Mouse (Mus musculus) limb, embryonic 10.5 days (tissue): ENCODE measurements around the gene Irf6. TPM values are rescaled to one million over a fixed set of nuclear protein-coding genes. Genes with fewer than 3 reads are reported as not detected.

Experiments used
- DNase-seq: peaks from one replicate; pipeline ENCODE4 v3.0.0-alpha.2; 2017; ENCODE audit warnings: low spot score
- H3K27ac ChIP-seq: fragments of 300-500 bp; sonication (generic); 2 replicates; pipeline ENCODE4 v1.5.1; 2016; ENCODE audit warnings: mild to moderate bottlenecking
- H3K27me3 ChIP-seq: fragments of 300-500 bp; sonication (generic); 2 replicates; pipeline ENCODE4 v1.6.1; 2016; ENCODE audit warnings: low read depth, mild to moderate bottlenecking; ENCODE audit not compliant: poor library complexity, severe bottlenecking
- H3K36me3 ChIP-seq: fragments of 300-500 bp; sonication (generic); 2 replicates; pipeline ENCODE4 v1.6.1; 2016; ENCODE audit warnings: mild to moderate bottlenecking, moderate library complexity
- H3K4me1 ChIP-seq: fragments of 300-500 bp; sonication (generic); 2 replicates; pipeline ENCODE4 v1.6.1; 2016
- H3K4me3 ChIP-seq: fragments of 300-500 bp; sonication (generic); 2 replicates; pipeline ENCODE4 v1.5.1; 2016; ENCODE audit warnings: mild to moderate bottlenecking, moderate library complexity
- H3K9me3 ChIP-seq: fragments of 300-500 bp; sonication (generic); replicated peaks from 2 replicates; pipeline ENCODE4 v1.6.1; 2016; ENCODE audit warnings: mild to moderate bottlenecking
- WGBS: fragments of 180-500 bp; shearing (Covaris S2); methylation state at CpG from one replicate; pipeline ENCODE4 v1.1.7; 2016; 5-methylcytosine and 5-hydroxymethylcytosine counted together
- polyA plus RNA-seq: library from polyadenylated mRNA; unstranded; fragments of >200 nt; fragmentation: Nextera tagmentation; extraction: Ambion mirVana; gene quantifications from 2 replicates; pipeline ENCODE4 v1.2.1, GENCODE M21; 2016

Gene Irf6
- polyA plus RNA-seq, 1 experiment from 2014 or later, result 8.9 TPM

DNA sequence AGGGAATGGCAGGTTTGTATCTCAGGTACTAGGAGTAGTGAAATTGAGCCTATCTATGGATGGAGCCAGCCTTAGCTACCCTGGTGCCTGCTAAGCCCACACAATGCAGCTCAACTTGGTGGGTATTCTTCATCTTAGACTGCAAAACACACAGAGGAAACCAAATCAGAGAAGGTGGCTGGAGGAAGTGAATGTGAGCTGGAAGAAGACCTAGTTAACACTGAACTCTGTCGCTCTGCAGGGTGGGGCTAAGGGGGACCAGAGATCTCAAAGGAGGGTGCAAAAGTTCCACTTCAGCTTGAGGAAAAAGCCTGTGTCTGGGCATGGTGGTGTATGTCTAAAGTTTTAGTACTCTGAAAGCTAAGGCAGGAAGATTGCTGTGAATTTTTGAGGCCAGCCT, 6.7 kb downstream of the Irf6 start:
- WGBS, result 45% methylated on average over 1 of the region's 1 CpGs
- Histone ChIP-seq H3K27ac (no peak overlapping the region), H3K9me3 (no peaks in the 10 kb centered on the region), H3K4me1 (peaks cover 8% of the 10 kb centered on the region), H3K4me3 (no peak overlapping the region), H3K36me3 (no peaks in the 10 kb centered on the region), H3K27me3 (peaks cover 14% of the 10 kb centered on the region)
- no peak for DNase-seq

DNA sequence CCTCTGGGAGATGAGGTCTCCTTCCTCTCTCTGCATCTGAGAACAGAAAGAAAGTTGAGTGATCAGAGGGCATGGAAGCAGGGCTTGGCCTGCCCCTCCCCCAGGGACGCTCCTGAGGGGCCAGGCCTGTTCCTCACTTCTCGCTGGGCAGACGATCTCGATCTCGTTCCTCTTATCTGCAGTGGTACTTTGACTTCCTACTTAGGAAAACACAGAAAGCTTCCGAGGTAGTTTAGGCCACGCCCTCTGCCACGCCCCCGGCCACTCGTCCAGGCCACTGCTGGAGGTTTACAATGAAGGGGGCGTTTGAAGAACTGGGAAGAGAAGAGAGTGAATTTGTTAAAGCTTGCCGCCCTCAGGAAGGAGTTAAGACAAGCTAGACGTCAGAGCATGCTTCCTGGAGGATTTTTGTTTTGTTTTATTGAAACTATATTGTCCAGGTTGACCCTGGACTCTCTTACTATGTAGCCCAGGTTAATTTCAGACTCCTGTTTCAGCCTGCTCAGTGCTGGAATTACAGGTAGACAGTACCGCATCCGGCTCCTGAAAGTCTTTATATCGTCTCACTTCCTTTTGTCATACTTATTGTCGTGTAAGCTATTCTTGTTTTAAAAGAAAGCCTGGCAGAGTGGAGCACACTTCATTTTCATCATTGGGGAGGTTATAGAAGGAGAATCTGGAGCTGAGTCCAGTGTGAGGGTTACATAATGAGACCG, 7.6 kb downstream of the Irf6 start:
- H3K4me3 ChIP-seq, result peak overlapping the region; percentile 46

DNA sequence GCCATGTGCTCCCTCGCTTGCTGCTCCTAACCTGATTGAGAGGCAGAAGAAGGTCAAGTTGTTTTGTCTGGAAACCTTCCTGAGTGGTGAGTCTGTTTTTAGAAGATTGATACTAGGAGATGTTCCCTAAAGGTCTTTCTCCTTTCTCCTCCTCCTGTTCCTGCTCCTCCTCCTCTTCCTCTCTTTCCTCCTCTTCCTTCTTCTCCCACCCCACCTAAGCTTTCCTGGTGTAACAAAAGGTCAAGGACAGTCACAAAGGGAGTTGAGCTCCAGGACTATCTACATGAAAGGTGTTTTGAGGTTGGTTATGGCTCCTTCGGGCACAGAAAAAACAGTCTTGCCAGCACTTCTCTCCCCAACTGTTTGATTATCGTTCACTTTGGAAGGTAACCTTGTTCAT, 14.8 kb downstream of the Irf6 start, which contains the start of gene A130010J15Rik:
Gene A130010J15Rik, plus strand, starts transcription at position 301 of the 400 bp plus-strand sequence.
- Histone ChIP-seq H3K4me3 (no peak within 1 kb of the TSS), H3K9me3 (no peaks in the 10 kb centered on the region), H3K36me3 (no peaks in the 10 kb centered on the region), H3K27me3 (no peaks in the 10 kb centered on the region), H3K4me1 (peaks cover 7% of the 10 kb centered on the region), H3K27ac (no peak within 1 kb of the TSS)
- WGBS, result 89% methylated on average over 3 of the region's 3 CpGs
- DNase-seq, result no peak

More for the DNA sequence above, 7.6 kb downstream of the Irf6 start:
- DNase-seq, result peak; percentile 69
- Histone ChIP-seq H3K27ac (peak overlapping the region; percentile 39; the same call in 1 of the 2 replicates), H3K4me1 (peaks cover 8% of the 10 kb centered on the region), H3K27me3 (peaks cover 5% of the 10 kb centered on the region; the same call in 1 of the 2 replicates), H3K9me3 (no peaks in the 10 kb centered on the region), H3K36me3 (no peaks in the 10 kb centered on the region)
- WGBS, result 17% methylated on average over 18 of the region's 18 CpGs

DNA sequence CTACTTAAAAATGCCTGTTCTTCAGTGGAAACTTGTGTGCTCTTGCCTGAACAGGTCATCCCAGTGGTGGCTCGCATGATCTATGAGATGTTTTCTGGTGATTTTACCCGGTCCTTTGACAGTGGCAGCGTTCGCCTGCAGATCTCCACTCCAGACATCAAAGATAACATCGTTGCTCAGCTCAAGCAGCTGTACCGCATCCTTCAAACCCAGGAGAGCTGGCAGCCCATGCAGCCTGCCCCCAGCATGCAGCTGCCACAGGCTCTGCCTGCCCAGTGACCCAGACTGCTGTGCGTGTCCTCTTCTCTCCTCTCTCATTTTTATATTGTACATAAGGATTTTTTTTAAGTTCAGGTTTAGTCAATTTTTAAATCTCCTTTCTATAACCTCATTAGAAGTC, 16.3 kb downstream of the Irf6 start:
- Histone ChIP-seq H3K36me3 (no peaks in the 10 kb centered on the region), H3K9me3 (no peaks in the 10 kb centered on the region), H3K27ac (no peak overlapping the region), H3K27me3 (no peaks in the 10 kb centered on the region), H3K4me1 (peaks cover 17% of the 10 kb centered on the region), H3K4me3 (no peak overlapping the region)
- WGBS, result 87% methylated on average over 7 of the region's 7 CpGs
- no peak for DNase-seq

DNA sequence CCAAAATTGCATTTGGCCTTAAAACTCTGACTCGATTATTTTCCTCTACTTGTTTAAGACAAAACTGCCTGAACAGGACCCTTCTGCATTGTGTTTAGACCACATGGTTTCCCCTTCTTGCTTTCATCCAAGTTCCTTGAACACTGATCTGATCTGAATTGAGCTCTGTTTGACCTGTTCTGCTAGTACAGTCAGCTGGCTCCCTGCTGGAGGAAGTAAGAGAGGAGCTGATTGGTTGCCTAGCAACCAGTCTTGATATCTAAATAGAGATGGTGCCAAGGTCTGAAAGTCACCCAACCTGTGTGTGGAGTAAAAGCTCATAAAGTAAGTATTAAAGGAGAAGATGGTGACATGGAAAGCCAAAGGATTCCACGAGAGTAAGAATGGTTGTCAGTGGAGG, 16.9 kb downstream of the Irf6 start:
- DNase-seq, result no peak
- 90% methylated on average over 2 of the region's 2 CpGs for WGBS

DNA sequence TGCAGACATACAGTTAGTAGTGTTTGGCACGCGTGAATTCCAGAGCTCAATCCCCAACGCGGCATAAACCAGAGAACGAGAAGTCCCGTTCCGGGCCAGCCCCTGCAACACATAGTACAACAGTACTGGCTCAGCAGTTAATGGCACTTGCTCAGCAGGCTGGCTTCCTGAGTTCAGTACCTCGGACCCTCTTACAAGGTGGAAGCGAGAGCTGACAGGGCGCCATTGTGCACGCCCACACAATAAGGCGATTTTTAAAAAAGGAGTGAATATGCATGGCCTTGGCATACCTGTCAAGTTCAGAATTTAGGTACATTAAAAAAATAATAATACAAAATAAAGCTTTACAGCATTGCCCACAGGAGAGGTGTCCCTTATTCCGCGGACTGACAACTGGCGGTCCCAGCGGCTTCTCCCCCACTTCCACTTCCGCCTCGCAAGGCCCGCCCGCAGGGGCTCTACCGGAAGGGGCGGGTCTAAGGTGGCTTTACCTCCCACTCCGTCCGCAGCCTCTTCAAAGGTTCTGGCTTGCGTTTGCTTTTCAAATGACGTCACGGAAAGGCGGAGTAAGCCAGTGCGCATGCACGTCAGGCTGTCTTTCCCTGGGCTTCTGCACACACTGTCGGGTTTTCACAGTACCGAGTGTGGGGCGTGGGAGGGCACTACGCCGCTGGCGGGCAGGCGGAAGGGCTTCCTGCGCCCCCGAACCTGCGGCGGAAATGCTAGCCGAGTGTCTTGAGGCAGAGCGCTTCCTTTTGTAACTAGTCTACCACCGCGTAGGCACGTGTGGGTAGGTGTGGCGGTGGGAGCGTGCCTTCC, 20.3 kb downstream of the Irf6 start:
- peak overlapping the region; percentile 91 for H3K27ac ChIP-seq
- 1% methylated on average over 48 of the region's 48 CpGs for WGBS

More for the DNA sequence above, 16.9 kb downstream of the Irf6 start:
- Histone ChIP-seq H3K36me3 (no peaks in the 10 kb centered on the region), H3K4me1 (peaks cover 23% of the 10 kb centered on the region), H3K27me3 (no peaks in the 10 kb centered on the region), H3K9me3 (no peaks in the 10 kb centered on the region), H3K4me3 (no peak overlapping the region), H3K27ac (no peak overlapping the region)

DNA sequence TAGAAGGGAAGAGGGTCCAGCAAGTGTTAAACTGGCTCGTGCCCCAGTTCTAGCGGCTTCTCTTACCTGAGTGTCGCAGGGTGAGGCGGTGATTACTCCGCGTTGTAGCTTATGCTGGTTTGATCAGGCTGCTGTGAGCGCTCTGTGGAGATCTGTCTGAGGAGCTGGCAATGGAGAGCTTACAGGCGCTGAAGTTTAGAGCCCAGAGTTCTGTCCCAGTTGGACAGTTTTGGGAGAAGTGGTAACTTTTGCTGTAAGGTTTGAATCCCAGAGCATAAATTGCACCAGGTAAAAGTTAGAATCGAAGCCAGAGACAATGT, 20.9 kb downstream of the Irf6 start:
- H3K36me3 ChIP-seq, result no peaks in the 10 kb centered on the region
- no peaks in the 10 kb centered on the region for H3K27me3 ChIP-seq
- peak overlapping the region; percentile 91 for H3K27ac ChIP-seq
- 20% methylated on average over 9 of the region's 9 CpGs for WGBS
- peaks cover 23% of the 10 kb centered on the region for H3K4me1 ChIP-seq
- no peaks in the 10 kb centered on the region for H3K9me3 ChIP-seq
- DNase-seq, result no peak
- peak overlapping the region; percentile 74 for H3K4me3 ChIP-seq

More for the DNA sequence above, 20.3 kb downstream of the Irf6 start:
- Histone ChIP-seq H3K4me1 (peaks cover 23% of the 10 kb centered on the region), H3K36me3 (no peaks in the 10 kb centered on the region), H3K27me3 (no peaks in the 10 kb centered on the region), H3K4me3 (peak overlapping the region; percentile 74), H3K9me3 (no peaks in the 10 kb centered on the region)
- DNase-seq, result peak; percentile 97

DNA sequence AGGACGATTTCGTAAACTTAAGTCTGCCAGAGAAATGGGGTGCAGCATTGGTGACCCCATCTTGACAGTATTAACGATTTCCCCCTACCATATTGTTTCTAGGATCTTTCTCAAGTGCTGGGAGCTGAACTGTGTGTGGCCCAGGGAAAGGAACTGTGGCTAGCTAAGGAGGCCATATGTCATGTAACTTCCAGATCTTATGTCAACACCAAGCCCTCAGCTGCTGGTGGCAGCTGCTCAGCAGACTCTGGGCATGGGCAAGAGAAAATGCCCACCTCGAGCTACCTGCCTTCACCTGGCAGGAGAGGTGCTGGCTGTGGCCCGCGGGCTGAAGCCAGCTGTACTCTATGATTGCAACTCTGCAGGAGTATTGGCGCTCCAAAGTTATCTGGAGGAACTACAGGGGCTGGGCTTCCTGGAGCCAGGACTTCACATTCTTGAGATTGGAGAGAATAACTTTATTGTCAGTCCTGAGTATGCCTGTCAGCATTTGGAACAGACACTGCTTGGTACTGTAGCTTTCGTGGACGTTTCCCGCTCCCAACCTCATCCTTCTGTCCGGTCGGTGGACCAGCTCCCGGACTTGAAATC, 21.3 kb downstream of the Irf6 start:
- WGBS, result 90% methylated on average over 13 of the region's 13 CpGs

DNA sequence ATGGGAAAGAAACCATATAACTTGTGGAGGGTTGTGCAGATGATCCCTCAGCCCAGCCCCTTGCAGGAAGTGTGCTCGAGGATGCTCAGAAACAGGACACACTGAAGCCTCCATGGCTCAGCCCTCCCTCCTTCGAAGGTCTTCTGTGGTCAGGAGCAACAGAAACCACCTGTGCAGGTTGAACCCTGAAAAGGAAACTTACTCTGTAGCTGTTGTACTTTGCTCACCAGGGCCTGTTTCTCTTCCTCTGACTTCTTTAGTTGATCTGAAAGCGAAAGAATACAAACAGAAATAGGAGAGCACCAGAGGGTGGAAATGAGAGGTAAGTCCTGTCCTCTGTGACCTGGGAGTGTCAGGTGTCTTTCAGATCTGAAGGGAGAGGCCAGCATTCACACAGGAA, 28.2 kb downstream of the Irf6 start:
- Histone ChIP-seq H3K4me1 (no peaks in the 10 kb centered on the region), H3K27ac (no peak overlapping the region), H3K9me3 (no peaks in the 10 kb centered on the region), H3K4me3 (no peak overlapping the region), H3K36me3 (no peaks in the 10 kb centered on the region), H3K27me3 (no peaks in the 10 kb centered on the region)
- WGBS, result 84% methylated on average over 3 of the region's 3 CpGs
- no peak for DNase-seq

More for the DNA sequence above, 21.3 kb downstream of the Irf6 start:
- Histone ChIP-seq H3K4me3 (peak overlapping the region; percentile 74), H3K4me1 (peaks cover 23% of the 10 kb centered on the region), H3K9me3 (no peaks in the 10 kb centered on the region), H3K27ac (peak overlapping the region; percentile 91), H3K27me3 (no peaks in the 10 kb centered on the region), H3K36me3 (no peaks in the 10 kb centered on the region)
- no peak for DNase-seq

DNA sequence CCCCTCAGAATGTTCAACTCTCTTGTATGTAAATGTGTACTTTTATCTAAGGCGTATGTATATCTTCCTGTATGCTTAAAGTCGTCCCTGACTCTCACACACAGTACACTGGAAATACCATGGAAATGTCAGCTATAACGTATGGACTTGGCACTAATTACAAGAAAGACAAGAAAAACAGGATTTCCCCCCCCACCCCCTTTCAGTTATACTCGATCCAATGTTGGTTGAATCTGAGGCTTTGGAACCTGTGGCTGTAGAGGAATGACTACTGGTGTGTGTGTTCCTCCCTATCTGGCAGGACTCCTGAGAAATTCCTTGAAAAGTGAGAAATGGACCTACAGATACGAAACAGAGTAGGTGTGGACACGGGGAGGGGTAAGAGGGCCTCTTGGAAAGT, 35.3 kb downstream of the Irf6 start:
- Histone ChIP-seq H3K27ac (peak overlapping the region; percentile 76), H3K4me3 (no peak overlapping the region), H3K36me3 (no peaks in the 10 kb centered on the region), H3K9me3 (no peaks in the 10 kb centered on the region), H3K27me3 (no peaks in the 10 kb centered on the region), H3K4me1 (peaks cover 23% of the 10 kb centered on the region)
- 83% methylated on average over 6 of the region's 6 CpGs for WGBS
- no peak for DNase-seq

DNA sequence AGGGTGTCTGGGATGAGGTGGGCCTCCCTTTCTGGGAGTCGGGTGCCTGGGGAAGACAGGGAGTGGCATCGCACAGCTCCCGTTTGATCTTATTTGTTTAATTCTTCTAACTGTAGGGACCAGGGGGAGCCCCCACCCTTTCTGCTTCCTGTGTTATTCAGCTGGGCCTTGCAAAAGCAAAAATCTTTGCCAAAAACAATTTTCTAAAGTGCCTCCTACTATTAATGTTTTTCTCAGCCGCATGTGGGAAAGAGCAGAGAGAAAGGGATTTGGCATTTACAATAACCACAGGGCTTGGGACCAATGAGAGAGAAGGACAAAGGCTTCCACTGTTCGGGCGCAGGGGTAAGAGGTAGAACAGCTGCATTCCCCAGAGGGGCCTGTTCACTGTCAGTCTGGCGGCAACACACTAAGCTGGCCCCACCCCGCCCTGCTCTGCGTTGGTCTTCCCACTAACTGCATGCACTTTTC, 36.3 kb downstream of the Irf6 start:
- Histone ChIP-seq H3K36me3 (no peaks in the 10 kb centered on the region), H3K27ac (peak overlapping the region; percentile 76), H3K4me1 (peaks cover 23% of the 10 kb centered on the region), H3K9me3 (no peaks in the 10 kb centered on the region), H3K4me3 (no peak overlapping the region), H3K27me3 (no peaks in the 10 kb centered on the region)
- peak; percentile 57 for DNase-seq
- 30% methylated on average over 9 of the region's 9 CpGs for WGBS

DNA sequence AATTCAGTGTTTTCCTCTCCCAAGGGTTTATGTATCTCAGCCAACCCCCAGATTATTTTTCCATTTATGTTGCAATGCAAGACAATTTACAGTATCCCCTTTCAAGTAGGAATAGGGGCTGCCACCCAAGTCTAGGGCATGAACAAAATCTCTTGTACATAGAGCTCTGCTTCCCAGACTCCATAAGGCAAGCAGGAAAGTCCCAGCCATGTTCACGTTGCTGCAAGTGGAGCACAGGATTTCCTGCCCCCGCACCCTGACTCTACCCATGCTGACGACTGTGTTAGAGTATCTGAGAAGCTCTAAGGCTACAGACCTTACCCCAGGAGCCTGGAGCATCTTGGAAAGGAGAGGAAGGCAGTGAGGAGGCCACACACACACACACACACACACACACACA, 36.9 kb downstream of the Irf6 start:
- H3K27ac ChIP-seq, result peak overlapping the region; percentile 53; the same call in 1 of the 2 replicates
- DNase-seq, result no peak
- WGBS, result 62% methylated on average over 3 of the region's 3 CpGs
- H3K4me1 ChIP-seq, result peaks cover 23% of the 10 kb centered on the region
- H3K36me3 ChIP-seq, result no peaks in the 10 kb centered on the region
- no peak overlapping the region for H3K4me3 ChIP-seq
- no peaks in the 10 kb centered on the region for H3K27me3 ChIP-seq
- H3K9me3 ChIP-seq, result no peaks in the 10 kb centered on the region
